Mouse (Mus musculus) C2C12 (cell line): ENCODE measurements around the gene Ddx50.

Experiments used
- CTCF ChIP-seq: IDR thresholded peaks from one replicate; pipeline ENCODE4 v1.5.1; 2011; ENCODE audit not compliant: control insufficient read depth, insufficient read depth, insufficient read length
- MAX ChIP-seq: IDR thresholded peaks from one replicate; pipeline ENCODE4 v1.6.1; 2011; ENCODE audit warnings: mild to moderate bottlenecking, control low read depth
- MYOG ChIP-seq: IDR thresholded peaks from one replicate; pipeline ENCODE4 v1.6.1; 2011; ENCODE audit not compliant: control insufficient read depth, insufficient read length; ENCODE audit errors: extremely low read depth
- USF1 ChIP-seq: IDR thresholded peaks from one replicate; pipeline ENCODE4 v1.6.1; 2011; ENCODE audit warnings: low read depth, mild to moderate bottlenecking, control low read depth, moderate library complexity

GRCm38 (mm10) chr10:62583245-62583644 is 67.8 kb downstream of the Ddx50 start:
- TF ChIP-seq CTCF: no peak
- TF ChIP-seq MYOG: no peak
- TF ChIP-seq USF1: no peak
- TF ChIP-seq MAX: no peak
